Mouse (Mus musculus): ENCODE measurements around the gene Rnf214. TPM values are rescaled to one million over a fixed set of nuclear protein-coding genes. Genes with fewer than 3 reads are reported as not detected.

Rnf214 gene
- polyA plus RNA-seq, 1 experiment from 2014 or later: 36.0 TPM

DNA sequence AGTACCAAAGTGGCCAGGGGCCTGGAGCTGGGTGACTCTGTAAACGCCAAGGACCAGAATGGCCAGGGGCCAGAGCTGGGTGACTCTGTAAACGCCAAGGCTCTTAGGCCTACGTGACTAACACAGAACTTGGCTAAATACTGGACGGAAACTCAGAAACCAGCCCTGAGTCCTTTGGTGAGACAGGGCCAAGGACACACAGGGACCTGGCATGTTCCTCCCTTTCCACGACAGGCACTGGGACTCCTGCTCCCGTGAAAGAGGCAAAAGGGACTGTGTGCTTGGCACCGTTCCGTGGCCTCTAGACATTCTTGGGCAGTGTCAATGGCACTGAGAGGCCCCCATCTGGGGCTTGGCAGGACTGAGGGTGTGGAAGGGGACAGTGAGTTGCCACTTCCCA lies 31.4 kb upstream of the Rnf214 start:
- Histone ChIP-seq H3K9me3 (ENCODE audit: control insufficient read depth, low read length) (no peaks in the 10 kb centered on the region), H3K4me3 (ENCODE audit: low read length) (no peak overlapping the region), H3K27ac (ENCODE audit: low read length) (no peak overlapping the region), H3K4me2 (ENCODE audit: low read depth, low read length) (no peak overlapping the region), H3K9ac (ENCODE audit: low read depth, low read length) (no peak overlapping the region), H3K4me1 (ENCODE audit: control insufficient read depth, insufficient read depth, low read length) (peaks cover 10% of the 10 kb centered on the region; the same call in 1 of the 2 replicates), H3K36me3 (ENCODE audit: control insufficient read depth, insufficient read depth, low read length) (peaks cover 27% of the 10 kb centered on the region), H3K27me3 (replicated peaks; ENCODE audit: control insufficient read depth, insufficient read depth, low read length) (no peaks in the 10 kb centered on the region)
- ATAC-seq: no peak
- WGBS: 90% methylated on average over 8 of the region's 8 CpGs

DNA sequence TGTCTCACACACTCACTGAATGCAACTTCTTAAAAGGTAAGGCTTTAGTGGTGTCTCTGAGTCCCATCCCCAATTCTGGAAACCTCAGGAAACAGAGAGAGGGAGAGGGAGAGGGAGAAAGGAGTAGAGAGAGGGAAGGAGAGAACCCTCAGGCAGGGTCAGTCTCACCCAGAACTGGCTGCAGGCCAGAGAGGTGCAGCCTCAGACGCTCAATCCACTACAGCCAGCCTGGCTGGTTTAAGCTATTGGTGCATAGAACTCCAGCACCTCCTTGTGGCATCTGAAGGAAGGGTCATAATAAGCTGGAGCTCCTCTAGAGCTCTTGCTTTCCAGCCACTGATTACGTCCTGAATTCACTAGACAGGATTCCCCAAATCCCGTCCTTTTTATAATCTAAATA lies 30.2 kb upstream of the Rnf214 start:
- H3K4me2 ChIP-seq (ENCODE audit: low read depth, low read length): no peak overlapping the region
- no peaks in the 10 kb centered on the region for H3K27me3 ChIP-seq (replicated peaks; ENCODE audit: control insufficient read depth, insufficient read depth, low read length)
- H3K9ac ChIP-seq (ENCODE audit: low read depth, low read length): no peak overlapping the region
- WGBS: 19% methylated on average over 3 of the region's 3 CpGs
- H3K36me3 ChIP-seq (ENCODE audit: control insufficient read depth, insufficient read depth, low read length): peaks cover 18% of the 10 kb centered on the region; the same call in 1 of the 2 replicates
- H3K4me3 ChIP-seq (ENCODE audit: low read length): no peak overlapping the region
- ATAC-seq: peak; percentile 52
- no peaks in the 10 kb centered on the region for H3K9me3 ChIP-seq (ENCODE audit: control insufficient read depth, low read length)
- H3K27ac ChIP-seq (ENCODE audit: low read length): peak overlapping the region; percentile 71
- H3K4me1 ChIP-seq (ENCODE audit: control insufficient read depth, insufficient read depth, low read length): peaks cover 15% of the 10 kb centered on the region

DNA sequence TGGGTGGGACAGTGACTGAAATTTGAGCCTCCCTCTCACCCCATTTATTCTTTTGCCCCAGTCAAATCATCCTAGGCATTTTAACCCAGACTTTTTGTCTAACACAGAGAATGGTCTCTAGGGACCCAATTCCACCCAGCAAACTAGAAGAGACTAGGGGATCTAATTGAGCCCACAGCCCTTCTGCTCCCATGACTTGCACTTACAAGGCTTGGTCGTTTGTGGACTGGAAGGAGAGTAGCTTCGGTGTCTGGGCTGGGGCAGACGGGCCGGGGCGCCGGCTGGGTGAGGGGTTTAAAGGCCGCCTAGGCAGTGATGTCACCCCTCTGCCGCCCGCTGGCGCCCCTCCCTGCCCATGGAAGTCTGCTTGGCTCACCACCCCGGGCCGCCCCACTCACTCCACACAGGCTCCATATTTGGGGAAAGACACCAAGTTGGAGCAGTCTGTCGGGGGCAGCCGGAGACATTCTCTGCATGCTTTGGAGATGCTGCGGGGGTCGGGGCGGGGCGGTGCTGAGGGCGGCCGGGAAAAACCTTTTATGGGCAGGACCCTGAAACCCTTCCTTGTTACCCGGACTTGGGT lies 29.0 kb upstream of the Rnf214 start, which contains the start of gene Tagln:
Gene Tagln (minus strand): TSS at position 431 of the 583 bp plus-strand sequence.
- H3K27me3 ChIP-seq (replicated peaks; ENCODE audit: control insufficient read depth, insufficient read depth, low read length): no peaks in the 10 kb centered on the region
- 0 out of 2 replicates have a peak, but pooled peaks cover 16% of the 10 kb centered on the region for H3K36me3 ChIP-seq (ENCODE audit: control insufficient read depth, insufficient read depth, low read length)
- H3K9ac ChIP-seq (ENCODE audit: low read depth, low read length): peak within 1 kb of the TSS; percentile 57
- H3K4me1 ChIP-seq (ENCODE audit: control insufficient read depth, insufficient read depth, low read length): peaks cover 15% of the 10 kb centered on the region
- H3K4me3 ChIP-seq (ENCODE audit: low read length): peak within 1 kb of the TSS; percentile 40
- H3K4me2 ChIP-seq (ENCODE audit: low read depth, low read length): peak within 1 kb of the TSS; percentile 42
- ATAC-seq: peak; percentile 73
- H3K27ac ChIP-seq (ENCODE audit: low read length): peak within 1 kb of the TSS; percentile 82
- 8% methylated on average over 21 of the region's 21 CpGs for WGBS
- H3K9me3 ChIP-seq (ENCODE audit: control insufficient read depth, low read length): no peaks in the 10 kb centered on the region

DNA sequence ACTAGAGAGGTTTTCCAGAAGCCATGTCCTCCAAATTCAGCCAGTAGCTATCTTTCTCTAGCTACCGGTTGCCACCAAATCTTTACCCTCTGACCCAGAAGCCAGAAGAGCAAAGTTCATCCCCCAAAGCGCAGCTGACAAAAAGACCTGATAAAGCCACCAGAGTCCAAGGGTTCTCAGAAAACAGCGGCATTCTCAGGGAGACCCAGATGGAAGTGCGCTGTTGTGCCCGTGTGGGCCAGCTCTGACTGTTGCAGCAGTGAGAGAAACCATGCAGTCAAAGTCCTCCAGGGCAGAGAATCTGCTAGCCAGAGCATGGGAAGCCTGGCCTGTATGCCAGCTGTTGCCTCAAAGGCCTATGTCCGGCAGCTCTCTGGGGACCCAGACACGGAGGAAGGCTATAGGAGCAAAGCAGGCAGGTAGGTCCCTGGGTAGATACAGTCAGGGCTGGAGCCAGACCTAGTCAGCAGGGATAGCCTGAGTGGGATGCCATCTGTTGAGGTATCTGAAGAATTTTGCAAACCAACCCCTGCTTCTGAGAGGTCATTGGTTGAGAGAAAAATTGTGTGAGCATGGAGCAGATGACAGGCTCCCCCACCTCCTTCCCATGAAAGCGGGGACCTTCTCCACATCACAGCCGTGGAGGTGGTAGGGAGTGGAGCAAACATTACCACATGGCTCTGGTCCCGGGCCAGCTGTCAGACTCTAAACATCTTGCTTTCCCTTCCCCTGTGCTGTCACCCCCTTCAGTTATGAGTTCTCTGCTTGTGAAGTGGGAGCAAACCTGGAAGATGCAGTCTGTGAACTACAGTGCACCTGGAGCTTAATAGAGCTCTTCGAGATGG lies 26.1 kb upstream of the Rnf214 start:
- peak overlapping the region; percentile 35 for H3K9ac ChIP-seq (ENCODE audit: low read depth, low read length)
- 52% methylated on average over 11 of the region's 11 CpGs for WGBS
- peak overlapping the region; percentile 57 for H3K27ac ChIP-seq (ENCODE audit: low read length)
- ATAC-seq: peak; percentile 30
- peaks cover 15% of the 10 kb centered on the region for H3K4me1 ChIP-seq (ENCODE audit: control insufficient read depth, insufficient read depth, low read length)
- no peaks in the 10 kb centered on the region for H3K27me3 ChIP-seq (replicated peaks; ENCODE audit: control insufficient read depth, insufficient read depth, low read length)
- peak overlapping the region; percentile 40 for H3K4me3 ChIP-seq (ENCODE audit: low read length)
- no peaks in the 10 kb centered on the region for H3K9me3 ChIP-seq (ENCODE audit: control insufficient read depth, low read length)
- peaks cover 13% of the 10 kb centered on the region for H3K36me3 ChIP-seq (ENCODE audit: control insufficient read depth, insufficient read depth, low read length)
- H3K4me2 ChIP-seq (ENCODE audit: low read depth, low read length): peak overlapping the region; percentile 21

DNA sequence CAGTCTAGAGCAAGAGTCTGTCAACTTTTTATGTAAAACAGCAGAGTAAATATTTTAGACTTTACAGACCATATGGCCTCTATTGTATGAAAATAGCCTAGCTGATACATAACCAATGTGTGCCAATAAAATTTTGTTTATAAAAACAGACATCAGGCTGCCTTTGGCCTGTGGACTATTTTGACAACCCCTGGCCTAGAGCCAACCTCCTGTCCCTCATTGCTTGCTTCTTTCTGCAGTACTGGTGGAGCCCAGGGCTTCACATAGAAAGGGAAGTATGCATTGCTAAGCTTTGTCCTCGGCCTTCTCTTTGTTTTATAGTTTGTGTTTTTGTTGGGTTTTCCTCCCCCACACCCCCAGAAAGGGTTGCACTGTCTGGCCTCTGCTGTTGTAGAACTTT lies 25.2 kb upstream of the Rnf214 start:
- H3K4me1 ChIP-seq (ENCODE audit: control insufficient read depth, insufficient read depth, low read length): peaks cover 15% of the 10 kb centered on the region
- no peaks in the 10 kb centered on the region for H3K27me3 ChIP-seq (replicated peaks; ENCODE audit: control insufficient read depth, insufficient read depth, low read length)
- H3K9me3 ChIP-seq (ENCODE audit: control insufficient read depth, low read length): no peaks in the 10 kb centered on the region
- peak overlapping the region; percentile 35; the same call in 1 of the 2 replicates for H3K9ac ChIP-seq (ENCODE audit: low read depth, low read length)
- H3K27ac ChIP-seq (ENCODE audit: low read length): peak overlapping the region; percentile 57
- H3K4me3 ChIP-seq (ENCODE audit: low read length): no peak overlapping the region; the same call in 1 of the 2 replicates
- ATAC-seq: no peak
- peak overlapping the region; percentile 15 for H3K4me2 ChIP-seq (ENCODE audit: low read depth, low read length)
- H3K36me3 ChIP-seq (ENCODE audit: control insufficient read depth, insufficient read depth, low read length): peaks cover 19% of the 10 kb centered on the region
- 52% methylated on average over 1 of the region's 1 CpGs for WGBS

DNA sequence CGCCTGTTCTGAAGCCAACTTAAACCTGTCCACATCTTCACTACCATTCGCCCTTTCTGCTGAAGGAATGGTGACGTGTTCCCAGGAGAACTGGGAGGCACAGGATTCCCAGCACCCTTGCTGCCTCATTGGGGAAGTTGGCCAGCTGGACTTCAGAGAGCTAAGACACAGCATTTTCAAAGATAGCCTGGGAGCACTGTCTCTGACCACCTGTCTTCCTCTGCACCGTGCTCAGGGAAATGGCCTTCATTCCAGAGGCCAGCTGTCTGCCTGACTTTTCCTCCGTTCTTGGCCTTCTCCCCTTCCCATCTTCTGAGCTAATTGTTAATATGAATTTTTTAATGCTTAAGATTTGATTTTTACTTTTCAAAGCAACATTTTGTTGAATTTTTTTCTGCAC lies 22.6 kb upstream of the Rnf214 start:
- no peak overlapping the region for H3K27ac ChIP-seq (ENCODE audit: low read length)
- H3K27me3 ChIP-seq (replicated peaks; ENCODE audit: control insufficient read depth, insufficient read depth, low read length): no peaks in the 10 kb centered on the region
- ATAC-seq: no peak
- peaks cover 9% of the 10 kb centered on the region for H3K4me1 ChIP-seq (ENCODE audit: control insufficient read depth, insufficient read depth, low read length)
- peaks cover 19% of the 10 kb centered on the region for H3K36me3 ChIP-seq (ENCODE audit: control insufficient read depth, insufficient read depth, low read length)
- H3K4me3 ChIP-seq (ENCODE audit: low read length): no peak overlapping the region
- no peak overlapping the region for H3K4me2 ChIP-seq (ENCODE audit: low read depth, low read length)
- no peak overlapping the region for H3K9ac ChIP-seq (ENCODE audit: low read depth, low read length)
- H3K9me3 ChIP-seq (ENCODE audit: control insufficient read depth, low read length): no peaks in the 10 kb centered on the region
- WGBS: 81% methylated on average over 5 of the region's 5 CpGs

DNA sequence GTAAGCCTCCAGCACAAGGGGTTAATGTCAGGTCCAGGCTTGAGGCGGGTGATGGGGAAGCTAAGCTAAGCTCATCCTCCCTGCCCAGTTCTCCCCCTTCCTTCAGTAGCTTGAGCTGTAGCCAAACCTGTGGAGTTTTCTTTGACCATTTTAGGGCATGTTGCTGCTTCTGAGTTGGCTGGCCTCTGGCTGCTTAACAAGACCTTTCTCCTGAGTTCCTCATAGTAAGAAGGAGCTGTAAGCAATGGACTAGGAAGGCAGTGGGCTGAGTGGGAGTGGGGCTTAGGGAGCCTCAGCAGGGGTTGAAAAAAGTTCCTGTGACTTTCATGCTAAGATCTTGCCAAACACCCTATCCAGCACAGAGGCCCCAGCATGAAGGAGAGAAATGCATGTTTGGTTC lies 13.2 kb upstream of the Rnf214 start:
- 62% methylated on average over 1 of the region's 1 CpGs for WGBS
- no peak overlapping the region for H3K9ac ChIP-seq (ENCODE audit: low read depth, low read length)
- no peak overlapping the region for H3K4me2 ChIP-seq (ENCODE audit: low read depth, low read length)
- no peak overlapping the region for H3K4me3 ChIP-seq (ENCODE audit: low read length)
- H3K9me3 ChIP-seq (ENCODE audit: control insufficient read depth, low read length): no peaks in the 10 kb centered on the region
- H3K36me3 ChIP-seq (ENCODE audit: control insufficient read depth, insufficient read depth, low read length): 0 out of 2 replicates have a peak, but pooled peaks cover 3% of the 10 kb centered on the region
- ATAC-seq: peak; percentile 59
- H3K27me3 ChIP-seq (replicated peaks; ENCODE audit: control insufficient read depth, insufficient read depth, low read length): no peaks in the 10 kb centered on the region
- no peaks in the 10 kb centered on the region for H3K4me1 ChIP-seq (ENCODE audit: control insufficient read depth, insufficient read depth, low read length)
- peak overlapping the region; percentile 76; the same call in 1 of the 2 replicates for H3K27ac ChIP-seq (ENCODE audit: low read length)

DNA sequence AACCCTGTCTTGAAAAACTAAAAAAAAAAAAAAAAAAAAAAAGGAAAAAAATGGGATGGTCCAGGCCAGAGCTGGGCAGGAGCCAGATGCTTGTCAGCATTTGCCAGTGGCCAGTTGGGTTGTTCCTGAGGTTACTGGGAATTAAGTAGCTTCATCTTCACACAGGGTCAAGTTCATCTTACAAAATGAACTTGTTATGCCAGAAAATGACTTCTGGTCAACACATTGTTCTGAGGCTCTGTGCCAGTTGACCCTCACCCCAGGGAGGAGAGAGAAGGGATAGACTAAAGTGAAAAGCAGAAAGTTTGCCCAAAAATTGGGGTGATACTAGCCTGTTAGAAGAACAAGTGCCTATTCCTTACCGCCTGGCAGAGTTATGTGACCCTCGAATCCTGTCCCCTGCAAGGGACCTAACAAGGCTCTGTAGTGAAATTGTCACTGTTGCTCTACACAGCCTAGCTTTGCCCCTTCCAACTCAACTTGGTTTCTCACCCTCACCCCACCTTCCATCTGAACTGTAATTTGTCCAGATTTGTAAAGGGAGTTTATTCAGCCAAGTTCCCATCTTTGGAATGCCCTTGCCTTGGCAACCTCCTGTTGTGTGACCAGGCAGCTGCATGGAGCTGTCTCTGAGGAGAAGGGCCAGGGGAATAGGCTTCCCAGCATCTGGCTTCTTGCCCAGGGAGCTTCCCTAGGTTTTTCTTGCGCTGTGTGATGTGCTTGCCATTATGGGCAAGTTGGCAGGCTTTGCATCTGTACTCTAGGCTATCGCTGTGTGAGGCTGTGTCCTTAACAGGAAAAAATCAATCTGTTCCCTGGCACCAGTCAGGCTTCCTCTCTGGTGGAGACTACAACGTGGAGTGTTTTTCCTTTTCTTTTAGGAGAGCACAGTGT lies 10.6 kb upstream of the Rnf214 start:
- WGBS: 75% methylated on average over 5 of the region's 5 CpGs
- H3K27me3 ChIP-seq (replicated peaks; ENCODE audit: control insufficient read depth, insufficient read depth, low read length): no peaks in the 10 kb centered on the region
- H3K36me3 ChIP-seq (ENCODE audit: control insufficient read depth, insufficient read depth, low read length): 0 out of 2 replicates have a peak, but pooled peaks cover 5% of the 10 kb centered on the region
- peak overlapping the region; percentile 52 for H3K27ac ChIP-seq (ENCODE audit: low read length)
- H3K4me3 ChIP-seq (ENCODE audit: low read length): no peak overlapping the region
- peak; percentile 50; the same call in 1 of the 2 replicates for ATAC-seq
- H3K9me3 ChIP-seq (ENCODE audit: control insufficient read depth, low read length): no peaks in the 10 kb centered on the region
- H3K9ac ChIP-seq (ENCODE audit: low read depth, low read length): no peak overlapping the region
- no peaks in the 10 kb centered on the region for H3K4me1 ChIP-seq (ENCODE audit: control insufficient read depth, insufficient read depth, low read length)
- H3K4me2 ChIP-seq (ENCODE audit: low read depth, low read length): no peak overlapping the region

DNA sequence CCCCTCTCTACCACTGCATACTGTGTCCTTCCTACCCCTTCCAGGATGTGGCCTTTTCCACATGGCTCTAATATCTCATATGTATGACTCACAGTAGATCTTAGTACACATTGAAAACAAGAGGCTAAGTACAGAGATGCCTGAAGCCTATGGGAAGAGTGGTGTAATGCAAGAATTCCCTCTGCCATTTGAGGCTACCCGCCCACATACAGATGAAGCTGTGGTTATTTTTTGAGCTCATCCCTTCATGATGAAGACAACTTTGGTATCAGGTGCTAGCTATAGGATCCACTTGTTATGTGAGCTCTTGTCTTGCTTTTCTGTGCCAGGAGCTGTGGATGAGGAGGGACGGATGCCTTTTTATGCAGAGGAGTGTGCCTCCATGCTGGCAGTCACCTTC lies 8.9 kb upstream of the Rnf214 start:
- H3K4me3 ChIP-seq (ENCODE audit: low read length): no peak overlapping the region
- 0 out of 2 replicates have a peak, but pooled peaks cover 8% of the 10 kb centered on the region for H3K36me3 ChIP-seq (ENCODE audit: control insufficient read depth, insufficient read depth, low read length)
- ATAC-seq: no peak
- no peaks in the 10 kb centered on the region for H3K27me3 ChIP-seq (replicated peaks; ENCODE audit: control insufficient read depth, insufficient read depth, low read length)
- H3K9me3 ChIP-seq (ENCODE audit: control insufficient read depth, low read length): no peaks in the 10 kb centered on the region
- no peak overlapping the region for H3K27ac ChIP-seq (ENCODE audit: low read length)
- H3K4me2 ChIP-seq (ENCODE audit: low read depth, low read length): no peak overlapping the region
- WGBS: 79% methylated on average over 2 of the region's 2 CpGs
- no peaks in the 10 kb centered on the region for H3K4me1 ChIP-seq (ENCODE audit: control insufficient read depth, insufficient read depth, low read length)
- H3K9ac ChIP-seq (ENCODE audit: low read depth, low read length): no peak overlapping the region
